Mouse (Mus musculus) bone marrow, adult 2 months (tissue): ENCODE results near the gene Gm8334. TPM values are rescaled to one million over a fixed set of nuclear protein-coding genes. Genes with fewer than 3 reads are reported as not detected.
"Not testable (repeated sequence)": the region's sequence is repeated elsewhere in the genome, so short reads cannot be mapped to it uniquely, and the experiment has no call there.

Experiments used
- H3K27ac ChIP-seq: fragments of 200-500 bp; 2 replicates; pipeline ENCODE4 v1.5.1; 2012; ENCODE audit warnings: low read depth, mild to moderate bottlenecking, control low read depth, inconsistent platforms, low read length; ENCODE audit not compliant: control insufficient read depth, poor library complexity, insufficient read depth
- H3K4me1 ChIP-seq: fragments of 200-500 bp; 2 replicates; pipeline ENCODE4 v1.6.1; 2011; ENCODE audit warnings: low read length; ENCODE audit not compliant: control insufficient read depth, insufficient read depth
- H3K4me3 ChIP-seq: fragments of 200-500 bp; replicated peaks from 2 replicates; pipeline ENCODE3; 2011; ENCODE audit warnings: mild to moderate bottlenecking, low read depth, low read length, control low read depth; ENCODE audit not compliant: control insufficient read depth
- WGBS: fragments of 180-500 bp; shearing (Covaris S2); methylation state at CpG from one replicate; pipeline ENCODE4 v1.1.7; 2018; 5-methylcytosine and 5-hydroxymethylcytosine counted together
- polyA plus RNA-seq: library from polyadenylated mRNA; stranded (reverse); fragments of >200 nt; gene quantifications from 2 replicates; pipeline ENCODE4 v1.2.4, GENCODE M21; 2011; ENCODE audit warnings: low replicate concordance; ENCODE audit not compliant: missing spikeins, insufficient read depth, insufficient read length

The Gm8334 gene
- polyA plus RNA-seq, result not detected in 2 replicates

DNA sequence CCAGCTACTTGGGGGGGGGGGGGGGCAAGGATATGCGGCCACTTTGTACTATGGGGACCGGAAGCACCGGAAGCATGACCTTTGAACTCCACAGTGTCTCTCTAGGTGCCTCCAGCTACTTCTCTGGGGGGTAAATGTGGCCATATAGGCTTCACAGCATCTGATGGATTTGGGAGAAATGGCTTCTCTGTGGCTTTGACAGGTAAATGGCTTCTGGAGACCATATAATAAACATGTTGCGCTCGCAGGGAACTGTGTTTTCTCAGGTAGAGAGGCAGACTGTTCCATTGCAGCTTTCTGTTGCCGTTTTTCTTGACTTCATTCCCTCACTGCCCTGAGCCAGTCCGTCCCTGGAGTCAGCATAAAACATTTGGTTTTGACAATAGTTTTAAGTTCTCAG is at the start of gene Gm8334:
Gm8334 (minus strand) TSS at position 101 of the 400 bp plus-strand sequence.
- 85% methylated on average over 4 of the region's 7 CpGs for WGBS
- H3K4me3 ChIP-seq, H3K4me1 ChIP-seq, H3K27ac ChIP-seq: not testable (repeated sequence)

DNA sequence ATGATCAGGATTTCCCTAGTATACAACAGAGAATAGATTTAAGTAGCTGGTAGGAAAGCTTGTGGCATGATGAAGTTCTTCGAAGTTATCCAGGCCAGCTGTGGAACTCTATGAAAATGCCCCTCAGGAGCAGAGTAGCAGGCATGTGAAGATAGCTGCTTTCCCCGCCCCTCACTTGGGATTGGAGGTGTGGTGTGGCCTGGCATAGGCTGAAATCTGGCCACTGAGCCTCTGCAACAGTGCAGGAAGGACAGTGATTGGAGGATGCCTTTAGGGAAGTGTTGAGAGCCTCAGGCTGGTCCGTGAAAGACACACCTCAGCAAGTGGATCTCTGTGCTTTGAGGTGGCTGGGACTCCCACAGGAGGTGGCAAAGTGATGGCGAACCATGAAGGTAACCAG is 48.3 kb upstream of the Gm8334 start, which contains the start of gene Gm15127:
Gm15127 (plus strand) TSS at position 301 of the 400 bp plus-strand sequence.
- 70% methylated on average over 3 of the region's 4 CpGs for WGBS

More for the DNA sequence above, 48.3 kb upstream of the Gm8334 start, which contains the start of gene Gm15127:
- H3K4me3 ChIP-seq, H3K27ac ChIP-seq, H3K4me1 ChIP-seq: not testable (repeated sequence)

Other genes with a start within 250 kb of the Gm8334 start
- gene Gm15114, start 126.2 kb downstream of the Gm8334 start, polyA plus RNA-seq, result not detected in 2 replicates
- not detected in 2 replicates for gene Gm15127, start 48.4 kb upstream of the Gm8334 start, polyA plus RNA-seq
- not detected in 2 replicates for gene Luzp4, start 242.5 kb upstream of the Gm8334 start, polyA plus RNA-seq